Mouse (Mus musculus) CD8-positive naive resting alpha-beta T cell, adult 2 months (primary cell): Measurements from ENCODE around the gene Rab3a.
A peak's percentile ranks its signal among the peaks of the same experiment; 100 is the strongest.

Experiments
- DNase-seq, 2 experiments: peaks; one replicate each; pipeline ENCODE4 v3.0.0; 2022; ENCODE audit warnings: low read depth in 2 of 2, low spot score in 2 of 2

Rab3a gene

GRCm38 (mm10) chr8:70741661-70742060, 12.8 kb upstream of the Rab3a start:
- no peak for DNase-seq

DNA sequence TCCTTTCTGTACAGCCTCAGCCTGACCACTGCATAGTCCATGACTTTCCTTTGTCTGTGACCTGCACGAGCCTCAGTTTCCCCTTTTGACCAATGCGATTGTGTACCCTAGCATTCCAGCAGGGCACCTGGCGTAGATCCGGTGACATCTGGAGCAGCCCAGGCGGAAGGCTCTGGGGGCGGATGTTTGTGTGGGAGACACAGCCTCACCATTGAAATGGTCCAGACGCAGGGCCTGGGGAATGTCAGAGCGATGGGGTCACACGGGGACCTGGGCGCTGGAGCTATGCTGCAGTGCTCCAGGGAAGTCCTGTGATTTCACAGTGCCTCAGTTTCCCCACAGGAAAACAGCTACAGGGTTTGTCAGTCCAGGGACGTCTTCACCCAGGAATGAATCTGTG, 12.3 kb upstream of the Rab3a start:
- DNase-seq, result no peak

DNA sequence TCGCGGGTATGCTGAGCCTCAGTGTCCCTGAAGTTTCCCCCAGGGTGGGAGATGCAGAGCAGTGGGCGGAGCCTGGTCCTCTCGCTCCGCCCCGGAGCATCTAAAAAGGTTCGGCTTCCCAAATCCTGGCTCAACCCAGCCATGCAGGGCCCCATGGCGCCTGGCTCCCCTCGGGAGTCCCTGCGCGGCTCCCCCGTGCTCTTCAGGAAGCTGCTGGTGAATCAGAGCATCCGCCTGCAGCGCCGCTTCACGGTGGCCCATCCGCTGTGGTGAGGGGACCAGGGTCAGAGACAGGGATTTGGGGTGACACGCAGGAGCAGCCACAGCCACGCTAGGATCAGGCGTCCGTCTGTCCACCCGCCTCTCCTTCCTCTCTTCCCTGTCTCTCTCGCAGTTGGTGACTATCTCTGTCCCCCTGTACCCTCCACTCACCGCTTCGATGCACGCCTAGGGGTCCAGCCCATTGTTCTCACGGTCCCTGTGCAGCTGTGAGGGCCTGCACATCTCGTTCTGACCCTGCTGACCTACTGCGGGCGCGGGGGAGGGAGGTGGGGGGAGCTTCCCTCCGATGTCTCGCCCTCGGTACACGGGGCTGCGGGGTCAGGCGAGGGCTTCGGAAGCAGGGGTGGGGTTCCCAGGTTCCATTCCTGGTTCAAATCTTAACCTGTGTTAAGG, 11.4 kb upstream of the Rab3a start:
- no peak for DNase-seq

DNA sequence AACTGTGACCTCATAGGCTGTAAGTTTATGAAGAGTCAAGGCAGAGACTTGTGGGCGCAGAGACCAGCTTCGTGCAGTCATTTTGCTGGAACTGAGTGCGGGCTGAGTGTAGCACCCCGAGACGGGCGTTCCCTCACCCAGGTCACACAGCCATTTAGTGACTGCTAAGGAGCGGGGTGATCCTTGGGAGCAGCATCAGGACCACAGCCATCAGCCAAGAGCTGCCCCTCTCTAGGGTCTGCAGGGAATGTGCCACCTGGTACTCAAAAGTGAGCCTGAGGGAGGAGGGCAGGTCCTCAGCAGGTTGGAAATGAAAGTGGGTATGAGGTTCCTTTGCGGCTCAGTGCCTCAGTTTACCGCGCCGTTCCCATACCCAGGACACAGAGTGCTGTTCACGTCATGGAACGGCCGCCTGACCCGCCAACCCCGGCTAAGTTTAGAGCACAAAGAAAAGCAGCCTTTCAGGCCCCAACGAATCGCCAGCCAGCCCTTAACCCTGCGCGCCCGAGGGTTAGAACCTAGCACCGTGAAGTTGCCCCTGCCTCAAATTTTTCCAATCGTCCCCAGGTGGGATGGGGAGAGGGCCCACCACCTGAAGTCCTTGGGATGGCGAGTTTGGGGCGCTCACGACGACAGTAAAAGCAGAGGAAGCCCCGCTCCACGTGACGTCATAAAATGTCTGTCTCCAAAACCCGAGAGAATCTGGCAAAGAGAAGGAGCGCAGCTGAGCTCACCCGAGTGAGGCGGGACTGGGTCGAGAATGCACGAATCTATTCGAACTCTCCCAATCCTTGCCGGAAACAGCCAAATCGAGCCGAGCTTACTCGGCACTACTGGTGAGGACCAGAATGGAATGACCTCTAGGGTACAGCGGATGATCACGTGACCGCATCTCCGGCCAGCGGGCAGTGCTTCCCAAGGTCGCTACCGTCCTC, 10.6 kb upstream of the Rab3a start:
- no peak for DNase-seq

- no peak for DNase-seq
Observed at GRCm38 (mm10) chr8:70744806-70745205, 9.7 kb upstream of the Rab3a start.

- DNase-seq, result no peak
Observed at GRCm38 (mm10) chr8:70745691-70746220, 8.7 kb upstream of the Rab3a start.

- no peak for DNase-seq
Observed at GRCm38 (mm10) chr8:70746676-70747075, 7.8 kb upstream of the Rab3a start.

- no peak for DNase-seq
Observed at GRCm38 (mm10) chr8:70747211-70747890, 7.1 kb upstream of the Rab3a start.

GRCm38 (mm10) chr8:70748246-70749096, 6.0 kb upstream of the Rab3a start:
- DNase-seq, result no peak

- DNase-seq, result no peak
Observed at GRCm38 (mm10) chr8:70749097-70749674, 5.3 kb upstream of the Rab3a start.

DNA sequence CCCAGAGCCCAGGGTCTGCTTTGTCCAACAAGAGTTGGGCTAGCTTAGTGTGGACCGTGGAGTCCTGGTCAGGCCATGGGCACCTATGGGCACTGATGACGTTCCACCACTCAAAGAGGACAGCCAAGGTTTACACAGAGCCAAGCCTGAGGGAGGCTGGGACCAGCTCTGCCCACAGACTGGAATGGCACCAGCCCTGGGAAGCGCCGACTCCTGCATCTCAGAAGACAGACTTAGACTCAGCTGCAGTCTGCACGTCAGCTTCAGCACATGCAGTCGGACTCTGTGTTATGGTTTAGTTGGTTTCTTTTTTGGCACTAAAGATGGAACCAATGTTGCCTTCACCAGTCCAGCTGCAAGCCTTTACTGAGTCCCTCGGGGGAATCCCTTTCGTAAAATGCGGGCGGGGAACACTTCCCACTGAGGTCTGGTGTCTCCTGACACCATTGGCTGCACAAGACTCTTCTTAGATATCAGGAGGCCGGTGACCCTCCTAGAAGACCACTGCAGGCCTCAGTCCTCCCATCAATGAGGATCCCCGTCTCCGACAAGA, 4.3 kb upstream of the Rab3a start:
- DNase-seq, result no peak

GRCm38 (mm10) chr8:70752000-70752764, 2.3 kb upstream of the Rab3a start:
- peak; percentile 48 to 70 for DNase-seq

DNA sequence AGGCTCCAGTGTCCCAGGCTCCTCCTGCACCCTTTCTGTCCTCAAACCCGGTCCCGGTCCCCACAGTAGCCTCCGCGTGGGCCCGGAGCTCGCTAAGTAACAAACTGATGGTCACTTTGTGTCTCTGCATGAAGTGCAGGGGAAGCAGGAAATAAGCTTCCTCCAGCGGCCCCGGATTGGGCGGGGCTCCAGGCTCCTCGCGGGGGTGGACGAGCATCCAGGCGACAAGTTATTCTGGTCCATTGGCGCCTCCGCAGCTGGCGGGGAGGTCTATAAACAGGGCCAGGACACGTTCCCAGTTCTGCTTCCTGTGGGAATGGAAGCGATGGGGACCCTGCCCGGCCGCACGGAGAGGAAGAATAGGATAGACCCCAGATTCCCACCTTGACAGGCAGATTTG, 1.3 kb upstream of the Rab3a start:
- no peak for DNase-seq

- no peak for DNase-seq
Observed at GRCm38 (mm10) chr8:70754871-70755660, 587 bp downstream of the Rab3a start.

DNA sequence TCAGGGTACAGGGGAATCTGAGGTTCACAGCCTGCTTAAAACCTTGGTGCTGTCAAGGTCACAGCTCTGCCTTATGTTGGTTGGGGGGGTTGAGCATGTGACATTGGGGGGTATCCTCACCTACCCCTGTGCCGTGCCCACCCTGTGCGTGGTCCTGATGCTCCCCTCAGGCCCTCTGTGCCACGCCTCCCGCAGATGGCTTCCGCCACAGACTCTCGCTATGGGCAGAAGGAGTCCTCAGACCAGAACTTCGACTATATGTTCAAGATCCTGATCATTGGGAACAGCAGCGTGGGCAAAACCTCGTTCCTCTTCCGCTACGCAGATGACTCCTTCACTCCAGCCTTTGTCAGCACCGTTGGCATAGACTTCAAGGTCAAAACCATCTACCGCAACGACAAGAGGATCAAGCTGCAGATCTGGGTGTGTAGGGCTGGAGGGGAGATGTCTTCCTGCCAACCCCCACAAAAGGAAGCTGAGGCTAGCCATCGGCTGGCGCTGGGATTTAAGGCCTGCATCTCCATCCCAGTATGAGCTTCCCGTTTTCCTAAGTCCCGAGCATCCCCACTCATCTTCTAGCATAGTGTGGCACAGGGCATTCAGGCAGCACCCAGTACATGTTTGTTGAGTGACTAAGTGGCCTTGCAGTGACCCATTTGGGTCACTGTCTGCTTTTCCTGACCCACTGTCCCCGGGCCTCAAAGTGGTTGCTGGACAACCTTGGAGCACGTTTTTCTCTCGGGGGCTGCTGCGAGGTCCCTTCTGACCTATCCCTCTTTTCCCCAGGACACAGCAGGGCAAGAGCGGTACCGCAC, 1.4 kb downstream of the Rab3a start:
- no peak for DNase-seq

- DNase-seq, result no peak
Observed at GRCm38 (mm10) chr8:70756476-70757040, 2.1 kb downstream of the Rab3a start.
